Mouse (Mus musculus) hindbrain, embryonic 11.5 days (tissue): ENCODE measurements around the gene Mst1r. TPM values are rescaled to one million over a fixed set of nuclear protein-coding genes. Genes with fewer than 3 reads are reported as not detected.

Source experiments
- ATAC-seq: fragments of 200-750 bp; cut with Nextera tagmentation; 2 replicates; pipeline ENCODE4 v1.8.0; 2017; ENCODE audit warnings: mild to moderate bottlenecking, moderate TSS enrichment, moderate library complexity; ENCODE audit not compliant: low FRiP score
- DNase-seq: peaks from one replicate; pipeline ENCODE4 v3.0.0-alpha.2; 2015; ENCODE audit warnings: low spot score
- H3K27ac ChIP-seq: fragments of 300-500 bp; sonication (generic); 2 replicates; pipeline ENCODE4 v1.5.1; 2014; ENCODE audit warnings: mild to moderate bottlenecking, low read depth, low read length
- H3K27me3 ChIP-seq: fragments of 300-500 bp; sonication (generic); 2 replicates; pipeline ENCODE4 v1.6.1; 2014; ENCODE audit warnings: mild to moderate bottlenecking, low read length, moderate library complexity, mixed read lengths; ENCODE audit not compliant: control insufficient read depth, insufficient read depth
- H3K36me3 ChIP-seq: fragments of 300-500 bp; sonication (generic); 2 replicates; pipeline ENCODE4 v1.6.1; 2014; ENCODE audit warnings: mild to moderate bottlenecking, low read length, moderate library complexity, mixed read lengths; ENCODE audit not compliant: control insufficient read depth, insufficient read depth
- H3K4me1 ChIP-seq: fragments of 300-500 bp; sonication (generic); replicated peaks from 2 replicates; pipeline ENCODE4 v1.6.1; 2014; ENCODE audit warnings: low read length, mixed read lengths; ENCODE audit not compliant: control insufficient read depth, insufficient read depth
- H3K4me2 ChIP-seq: fragments of 300-500 bp; sonication (generic); replicated peaks from 2 replicates; pipeline ENCODE4 v1.6.1; 2014; ENCODE audit warnings: mild to moderate bottlenecking, low read depth, low read length
- H3K4me3 ChIP-seq: fragments of 300-500 bp; sonication (generic); 2 replicates; pipeline ENCODE4 v1.5.1; 2014; ENCODE audit warnings: low read depth, low read length
- H3K9ac ChIP-seq: fragments of 300-500 bp; sonication (generic); 2 replicates; pipeline ENCODE4 v1.6.1; 2014; ENCODE audit warnings: low read depth, low read length
- H3K9me3 ChIP-seq: fragments of 300-500 bp; sonication (generic); 2 replicates; pipeline ENCODE4 v1.6.1; 2016; ENCODE audit warnings: low read length; ENCODE audit not compliant: control insufficient read depth
- WGBS: fragments of 180-500 bp; shearing (Covaris S2); extraction: QIAGEN DNeasy Blood & Tissue Kit; methylation state at CpG from one replicate; pipeline ENCODE4 v1.1.7; 2014; 5-methylcytosine and 5-hydroxymethylcytosine counted together
- polyA plus RNA-seq: library from polyadenylated mRNA; unstranded; fragments of >200 nt; fragmentation: Nextera tagmentation; extraction: Ambion mirVana; gene quantifications from 2 replicates; pipeline ENCODE4 v1.2.1, GENCODE M21; 2014

The Mst1r gene
- polyA plus RNA-seq, 1 experiment from 2014 or later = 0.60 TPM

- ATAC-seq = peak; percentile 87
- Histone ChIP-seq H3K36me3 (no peaks in the 10 kb centered on the region), H3K9ac (peak overlapping the region; percentile 62), H3K27ac (0 out of 2 replicates have a peak overlapping the region, but pooled peaks have one; percentile 11), H3K4me2 (peak overlapping the region; percentile 74), H3K27me3 (no peaks in the 10 kb centered on the region; the same call in 1 of the 2 replicates), H3K4me1 (no peaks in the 10 kb centered on the region; the same call in 1 of the 2 replicates), H3K4me3 (peak overlapping the region; percentile 64), H3K9me3 (no peaks in the 10 kb centered on the region)
- no peak for DNase-seq
- WGBS = under 1% methylated on average over 18 of the region's 18 CpGs
Measured at GRCm38 (mm10) chr9:107888267-107888850, 18.3 kb upstream of the Mst1r start.

- Histone ChIP-seq H3K9me3 (no peaks in the 10 kb centered on the region), H3K27ac (no peak overlapping the region), H3K4me1 (no peaks in the 10 kb centered on the region; the same call in 1 of the 2 replicates), H3K36me3 (no peaks in the 10 kb centered on the region), H3K4me3 (no peak overlapping the region), H3K9ac (no peak overlapping the region), H3K4me2 (no peak overlapping the region), H3K27me3 (no peaks in the 10 kb centered on the region; the same call in 1 of the 2 replicates)
- WGBS = 83% methylated on average over 6 of the region's 6 CpGs
- ATAC-seq (no peak), DNase-seq (no peak)
Measured at GRCm38 (mm10) chr9:107890260-107890659, 16.4 kb upstream of the Mst1r start.

- WGBS = 100% methylated on average over 1 of the region's 1 CpGs
- no peaks in the 10 kb centered on the region for H3K9me3 ChIP-seq
- no peak overlapping the region for H3K4me3 ChIP-seq
- ATAC-seq = no peak
- no peak overlapping the region for H3K27ac ChIP-seq
- H3K4me2 ChIP-seq = no peak overlapping the region
- H3K9ac ChIP-seq = no peak overlapping the region
- no peaks in the 10 kb centered on the region; the same call in 1 of the 2 replicates for H3K27me3 ChIP-seq
- no peak for DNase-seq
- no peaks in the 10 kb centered on the region for H3K36me3 ChIP-seq
- no peaks in the 10 kb centered on the region; the same call in 1 of the 2 replicates for H3K4me1 ChIP-seq
Measured at GRCm38 (mm10) chr9:107891023-107891422, 15.7 kb upstream of the Mst1r start.

GRCm38 (mm10) chr9:107898563-107898962 lies 8.1 kb upstream of the Mst1r start:
- Histone ChIP-seq H3K27ac (no peak overlapping the region), H3K36me3 (no peaks in the 10 kb centered on the region), H3K4me3 (no peak overlapping the region), H3K4me1 (peaks cover 4% of the 10 kb centered on the region; the same call in 1 of the 2 replicates), H3K27me3 (peaks cover 11% of the 10 kb centered on the region), H3K9ac (no peak overlapping the region), H3K9me3 (no peaks in the 10 kb centered on the region), H3K4me2 (no peak overlapping the region)
- ATAC-seq (no peak), DNase-seq (no peak)
- 82% methylated on average over 10 of the region's 10 CpGs for whole genome bisulfite sequencing

- no peaks in the 10 kb centered on the region for H3K36me3 ChIP-seq
- no peak overlapping the region for H3K27ac ChIP-seq
- H3K9me3 ChIP-seq = no peaks in the 10 kb centered on the region
- H3K9ac ChIP-seq = no peak overlapping the region
- ATAC-seq (no peak), DNase-seq (no peak)
- 76% methylated on average over 12 of the region's 12 CpGs for WGBS
- H3K4me1 ChIP-seq = peaks cover 4% of the 10 kb centered on the region; the same call in 1 of the 2 replicates
- H3K27me3 ChIP-seq = peaks cover 11% of the 10 kb centered on the region
- H3K4me2 ChIP-seq = no peak overlapping the region
- H3K4me3 ChIP-seq = no peak overlapping the region
Measured at GRCm38 (mm10) chr9:107899855-107900254, 6.8 kb upstream of the Mst1r start.

GRCm38 (mm10) chr9:107900840-107901626 lies 5.6 kb upstream of the Mst1r start:
- 4% methylated on average over 41 of the region's 44 CpGs for WGBS
- Histone ChIP-seq H3K4me2 (peak overlapping the region; percentile 42), H3K27ac (no peak overlapping the region), H3K4me3 (peak overlapping the region; percentile 17), H3K27me3 (peaks cover 11% of the 10 kb centered on the region), H3K4me1 (peaks cover 4% of the 10 kb centered on the region; the same call in 1 of the 2 replicates), H3K9me3 (no peaks in the 10 kb centered on the region), H3K9ac (no peak overlapping the region), H3K36me3 (no peaks in the 10 kb centered on the region)
- DNase-seq = peak; percentile 89
- ATAC-seq = peak; percentile 55; the same call in 1 of the 2 replicates

- Histone ChIP-seq H3K9me3 (no peaks in the 10 kb centered on the region), H3K36me3 (no peaks in the 10 kb centered on the region), H3K4me3 (0 out of 2 replicates have a peak overlapping the region, but pooled peaks have one; percentile 17), H3K4me1 (peaks cover 4% of the 10 kb centered on the region; the same call in 1 of the 2 replicates), H3K9ac (no peak overlapping the region), H3K4me2 (peak overlapping the region; percentile 42), H3K27ac (no peak overlapping the region), H3K27me3 (peaks cover 14% of the 10 kb centered on the region)
- ATAC-seq (no peak; the same call in 1 of the 2 replicates), DNase-seq (no peak)
- WGBS = 10% methylated on average over 17 of the region's 17 CpGs
Measured at GRCm38 (mm10) chr9:107901627-107901914, 5.1 kb upstream of the Mst1r start.

GRCm38 (mm10) chr9:107904726-107905125 lies 1.9 kb upstream of the Mst1r start:
- no peak overlapping the region for H3K27ac ChIP-seq
- ATAC-seq (peak; percentile 52; the same call in 1 of the 2 replicates), DNase-seq (peak; percentile 94)
- no peak overlapping the region for H3K4me3 ChIP-seq
- H3K36me3 ChIP-seq = no peaks in the 10 kb centered on the region
- no peaks in the 10 kb centered on the region for H3K9me3 ChIP-seq
- peaks cover 14% of the 10 kb centered on the region for H3K27me3 ChIP-seq
- 2% methylated on average over 4 of the region's 4 CpGs for WGBS
- no peak overlapping the region for H3K9ac ChIP-seq
- peaks cover 16% of the 10 kb centered on the region; the same call in 1 of the 2 replicates for H3K4me1 ChIP-seq
- H3K4me2 ChIP-seq = no peak overlapping the region
